Mouse (Mus musculus): Measurements from ENCODE around the gene Gins2. TPM values are rescaled to one million over a fixed set of nuclear protein-coding genes. Genes with fewer than 3 reads are reported as not detected.
A peak's percentile ranks its signal among the peaks of the same experiment; 100 is the strongest.

Gins2 gene
- total and polyA plus RNA-seq, 3 experiments: 50.0 to 129 (median 61.2) TPM

- Histone ChIP-seq H3K4me2 (ENCODE audit: insufficient read depth, low read depth, poor library complexity, severe bottlenecking) (peak overlapping the region; percentile 39; the same call in 1 of the 2 replicates), H3K9ac (ENCODE audit: insufficient read depth, low read depth) (0 out of 2 replicates have a peak overlapping the region, but pooled peaks have one; percentile 1), H3K4me1 (ENCODE audit: control insufficient read depth in 1 of 2, insufficient read depth in 2 of 2) (peaks cover 50 to 98% of the 10 kb centered on the region in 2 experiments)
Observed at GRCm38 (mm10) chr8:120556198-120556892, 32.8 kb downstream of the Gins2 start.

GRCm38 (mm10) chr8:120554466-120555039, 34.6 kb downstream of the Gins2 start:
- H3K79me2 ChIP-seq (replicated peaks; ENCODE audit: control insufficient read depth, extremely low read depth, insufficient read depth, poor library complexity, severe bottlenecking): peaks cover 72% of the 10 kb centered on the region
- H3K27me3 ChIP-seq (replicated peaks): no peaks in the 10 kb centered on the region
- no peak overlapping the region for H3K9ac ChIP-seq (ENCODE audit: insufficient read depth, low read depth)
- TF ChIP-seq USF2 (conservative IDR thresholded peaks at IDR 0.05; ENCODE audit: low read depth, low read length) (no peak), MYC (IDR thresholded peaks at IDR 0.05; ENCODE audit: low read depth, low read length) (no peak), BHLHE40 (IDR thresholded peaks at IDR 0.05; ENCODE audit: low read depth, low read length) (no peak), SMC3 (IDR thresholded peaks at IDR 0.05; ENCODE audit: low read depth, low read length) (no peak), TCF12 (IDR thresholded peaks at IDR 0.05; ENCODE audit: low read depth, low read length) (no peak), MAFK (IDR thresholded peaks at IDR 0.05; ENCODE audit: insufficient replicate concordance, low read length) (no peak), JUND (conservative IDR thresholded peaks at IDR 0.05; ENCODE audit: low read depth, low read length) (no peak), ZMIZ1 (IDR thresholded peaks at IDR 0.05; ENCODE audit: low read depth, low read length) (no peak), CTCF (conservative IDR thresholded peaks at IDR 0.05 in 1 of 2, IDR thresholded peaks at IDR 0.05 in 1 of 2; ENCODE audit: low read depth in 2 of 2, low read length in 2 of 2) (no peak), IRF4 (IDR thresholded peaks at IDR 0.05; ENCODE audit: low read depth, low read length) (no peak), POLR2A (IDR thresholded peaks at IDR 0.05; ENCODE audit: low read depth, low read length) (no peak), E2F4 (IDR thresholded peaks at IDR 0.05; ENCODE audit: insufficient replicate concordance, low read depth, low read length) (no peak), ZC3H11A (IDR thresholded peaks at IDR 0.05; ENCODE audit: low read depth, low read length) (no peak), UBTF (IDR thresholded peaks at IDR 0.05; ENCODE audit: low read depth, low read length) (no peak), MXI1 (IDR thresholded peaks at IDR 0.05; ENCODE audit: low read depth, low read length) (no peak), MAZ (IDR thresholded peaks at IDR 0.05; ENCODE audit: low read depth, low read length) (no peak), RAD21 (IDR thresholded peaks at IDR 0.05; ENCODE audit: low read depth, low read length) (no peak), NRF1 (IDR thresholded peaks at IDR 0.05; ENCODE audit: low read depth, low read length) (no peak), USF1 (IDR thresholded peaks at IDR 0.05; ENCODE audit: low read depth, low read length) (no peak)
- no peaks in the 10 kb centered on the region for H3K9me3 ChIP-seq (replicated peaks; ENCODE audit: low read length)
- H3K27ac ChIP-seq (ENCODE audit: insufficient read depth, low read depth): no peak overlapping the region
- in situ Hi-C loops (cut with MboI; ENCODE audit: low pct_ligation_motif_present, low pct_unique_long_range_greater_than_20kb, low sequenced_read_pairs): no loop called here
- no peak for DNase-seq (ENCODE audit: extremely low read depth)
- peaks cover 53 to 94% of the 10 kb centered on the region in 2 experiments for H3K4me1 ChIP-seq (ENCODE audit: control insufficient read depth in 1 of 2, insufficient read depth in 2 of 2)
- no peak overlapping the region for H3K4me2 ChIP-seq (ENCODE audit: insufficient read depth, low read depth, poor library complexity, severe bottlenecking)
- no peak overlapping the region for H3K4me3 ChIP-seq (replicated peaks in 1 of 3; ENCODE audit: low read depth in 2 of 3, low read length in 2 of 3, poor library complexity in 1 of 3)
- dilution Hi-C loops (cut with MboI; ENCODE audit: extremely low pct_ligation_motif_present, extremely low pct_unique_long_range_greater_than_20kb, low sequenced_read_pairs): no loop called here
- H3K36me3 ChIP-seq (replicated peaks in 1 of 2; ENCODE audit: control insufficient read depth in 1 of 2, insufficient read depth in 1 of 2, low read length in 1 of 2): peaks cover 35 to 71% of the 10 kb centered on the region in 2 experiments

More at GRCm38 (mm10) chr8:120556198-120556892, 32.8 kb downstream of the Gins2 start:
- Histone ChIP-seq H3K4me3 (replicated peaks in 1 of 3; ENCODE audit: low read depth in 2 of 3, low read length in 2 of 3, poor library complexity in 1 of 3) (no peak overlapping the region), H3K9me3 (replicated peaks; ENCODE audit: low read length) (no peaks in the 10 kb centered on the region), H3K27me3 (replicated peaks) (no peaks in the 10 kb centered on the region), H3K79me2 (replicated peaks; ENCODE audit: control insufficient read depth, extremely low read depth, insufficient read depth, poor library complexity, severe bottlenecking) (peaks cover 61% of the 10 kb centered on the region), H3K36me3 (replicated peaks in 1 of 2; ENCODE audit: control insufficient read depth in 1 of 2, insufficient read depth in 1 of 2, low read length in 1 of 2) (peaks cover 38 to 80% of the 10 kb centered on the region in 2 experiments), H3K27ac (ENCODE audit: insufficient read depth, low read depth) (peak overlapping the region; percentile 17; the same call in 1 of the 2 replicates)
- TF ChIP-seq KAT2A (IDR thresholded peaks at IDR 0.05; ENCODE audit: insufficient replicate concordance, low read length): no peak
- TF ChIP-seq IRF4 (IDR thresholded peaks at IDR 0.05; ENCODE audit: low read depth, low read length): peak; percentile 47; the same call in 1 of the 2 replicates
- TF ChIP-seq MAZ (IDR thresholded peaks at IDR 0.05; ENCODE audit: low read depth, low read length): peak; percentile 95
- TF ChIP-seq MEF2A (IDR thresholded peaks at IDR 0.05; ENCODE audit: borderline replicate concordance, low read depth, low read length): peak; percentile 78
- dilution Hi-C loops (cut with MboI; ENCODE audit: extremely low pct_ligation_motif_present, extremely low pct_unique_long_range_greater_than_20kb, low sequenced_read_pairs): no loop called here
- peak; percentile 52 for DNase-seq (ENCODE audit: extremely low read depth)
- in situ Hi-C loops (cut with MboI; ENCODE audit: low pct_ligation_motif_present, low pct_unique_long_range_greater_than_20kb, low sequenced_read_pairs): no loop called here

All from CH12.LX (cell line).